13 mouse cellular contexts compared by ENCODE assay signal in genomic region chr10:122910798-122911225, GRCm38 (mm10).
DNase-seq lines count a peak whose midpoint lies in the region; ATAC-seq lines count a peak whose summit lies in the region.
"Had no signal": no experiment of that assay in that cellular context is flagged by ENCODE, and none has a peak within 500 bp of the region (broad histone marks: within the 10 kb centered on the region; RNA-seq: fewer than 3 reads in every experiment).

No protein-coding gene starts in this region.

- ATAC-seq in hindbrain, embryonic 14.5 days (ENCODE audit: low FRiP score) = no peak
- ATAC-seq in embryonic facial prominence, embryonic 11.5 days (replicated peaks; ENCODE audit: insufficient number of reproducible peaks, low FRiP score, low TSS enrichment, low read depth) = no peak
- ATAC-seq in kidney, embryonic 16.5 days (ENCODE audit: low FRiP score, low TSS enrichment) = peak; percentile 74
- no peak for ATAC-seq in neural tube, embryonic 15.5 days (ENCODE audit: low FRiP score)
- ATAC-seq in midbrain, embryonic 14.5 days (ENCODE audit: low FRiP score, low TSS enrichment) = no peak
- ATAC-seq in heart, embryonic 11.5 days (replicated peaks; ENCODE audit: insufficient number of reproducible peaks, low FRiP score, low TSS enrichment) = no peak

- H3K36me3 ChIP-seq in hindbrain, embryonic 10.5 days = no peaks in the 10 kb centered on the region
- 0 out of 2 replicates have a peak, but pooled peaks cover 4% of the 10 kb centered on the region for H3K36me3 ChIP-seq in hindbrain, embryonic 14.5 days (replicated peaks; ENCODE audit: control insufficient read depth, insufficient read depth)
- no peaks in the 10 kb centered on the region for H3K36me3 ChIP-seq in embryonic facial prominence, embryonic 11.5 days (replicated peaks; ENCODE audit: control insufficient read depth, insufficient read depth, low read depth, low read length)
- peaks cover 8% of the 10 kb centered on the region; the same call in 1 of the 2 replicates for H3K36me3 ChIP-seq in kidney, embryonic 16.5 days (ENCODE audit: insufficient read depth, low read length)
- H3K36me3 ChIP-seq in neural tube, embryonic 15.5 days = 0 out of 2 replicates have a peak, but pooled peaks cover 6% of the 10 kb centered on the region
- H3K36me3 ChIP-seq in midbrain, embryonic 14.5 days (ENCODE audit: control insufficient read depth, insufficient read depth, low read length) = no peaks in the 10 kb centered on the region
- no peaks in the 10 kb centered on the region for H3K36me3 ChIP-seq in heart, embryonic 11.5 days (ENCODE audit: control insufficient read depth, insufficient read depth, low read length)
- H3K36me3 ChIP-seq: liver, embryonic 13.5 days had no signal

- WGBS in hindbrain, embryonic 10.5 days = 53% methylated on average over 8 of the region's 8 CpGs
- 57% methylated on average over 8 of the region's 8 CpGs for WGBS in hindbrain, embryonic 14.5 days
- 33% methylated on average over 8 of the region's 8 CpGs for WGBS in embryonic facial prominence, embryonic 11.5 days
- WGBS in kidney, embryonic 16.5 days = 12% methylated on average over 8 of the region's 8 CpGs
- 18% methylated on average over 8 of the region's 8 CpGs for WGBS in neural tube, embryonic 15.5 days
- 66% methylated on average over 8 of the region's 8 CpGs for WGBS in midbrain, embryonic 14.5 days
- WGBS in heart, embryonic 11.5 days (ENCODE audit: insufficient replicate concordance) = 75% methylated on average over 8 of the region's 8 CpGs

- no peak overlapping the region for H3K9ac ChIP-seq in hindbrain, embryonic 14.5 days
- H3K9ac ChIP-seq in embryonic facial prominence, embryonic 11.5 days (replicated peaks; ENCODE audit: low read length) = peak overlapping the region; percentile 2; the same call in 1 of the 2 replicates
- H3K9ac ChIP-seq in kidney, embryonic 16.5 days (replicated peaks; ENCODE audit: low read length) = no peak overlapping the region; the same call in 1 of the 2 replicates
- no peak overlapping the region for H3K9ac ChIP-seq in neural tube, embryonic 15.5 days (replicated peaks)
- H3K9ac ChIP-seq in midbrain, embryonic 14.5 days (replicated peaks; ENCODE audit: low read length) = no peak overlapping the region
- H3K9ac ChIP-seq in heart, embryonic 11.5 days (ENCODE audit: low read depth, low read length) = no peak overlapping the region
- H3K9ac ChIP-seq: liver, embryonic 13.5 days had no signal

- H3K27me3 ChIP-seq in hindbrain, embryonic 10.5 days (ENCODE audit: insufficient read depth, poor library complexity, severe bottlenecking) = no peaks in the 10 kb centered on the region
- H3K27me3 ChIP-seq in hindbrain, embryonic 14.5 days (ENCODE audit: control insufficient read depth, insufficient read depth, low read length) = no peaks in the 10 kb centered on the region
- no peaks in the 10 kb centered on the region for H3K27me3 ChIP-seq in embryonic facial prominence, embryonic 11.5 days (ENCODE audit: control insufficient read depth, insufficient read depth, low read length)
- no peaks in the 10 kb centered on the region for H3K27me3 ChIP-seq in kidney, embryonic 16.5 days (ENCODE audit: insufficient read depth, low read length)
- H3K27me3 ChIP-seq in neural tube, embryonic 15.5 days (replicated peaks) = no peaks in the 10 kb centered on the region
- H3K27me3 ChIP-seq in midbrain, embryonic 14.5 days (ENCODE audit: control insufficient read depth, insufficient read depth, low read length) = no peaks in the 10 kb centered on the region
- no peaks in the 10 kb centered on the region for H3K27me3 ChIP-seq in heart, embryonic 11.5 days (ENCODE audit: control insufficient read depth, insufficient read depth, low read length)
- H3K27me3 ChIP-seq: liver, embryonic 13.5 days had no signal

- peak overlapping the region; percentile 66 for H3K27ac ChIP-seq in hindbrain, embryonic 10.5 days
- no peak overlapping the region for H3K27ac ChIP-seq in hindbrain, embryonic 14.5 days
- H3K27ac ChIP-seq in embryonic facial prominence, embryonic 11.5 days (replicated peaks; ENCODE audit: low read depth, low read length) = peak overlapping the region; percentile 99
- peak overlapping the region; percentile 77 for H3K27ac ChIP-seq in kidney, embryonic 16.5 days (ENCODE audit: low read length)
- H3K27ac ChIP-seq in neural tube, embryonic 15.5 days (replicated peaks) = peak overlapping the region; percentile 84; the same call in 1 of the 2 replicates
- no peak overlapping the region for H3K27ac ChIP-seq in midbrain, embryonic 14.5 days (replicated peaks; ENCODE audit: low read depth, low read length)
- H3K27ac ChIP-seq in heart, embryonic 11.5 days (ENCODE audit: low read depth, low read length) = no peak overlapping the region
- H3K27ac ChIP-seq: liver, embryonic 13.5 days had no signal

- H3K9me3 ChIP-seq in hindbrain, embryonic 10.5 days = no peaks in the 10 kb centered on the region
- no peaks in the 10 kb centered on the region for H3K9me3 ChIP-seq in hindbrain, embryonic 14.5 days (ENCODE audit: control insufficient read depth, low read length)
- H3K9me3 ChIP-seq in embryonic facial prominence, embryonic 11.5 days (replicated peaks; ENCODE audit: control insufficient read depth, low read length) = no peaks in the 10 kb centered on the region
- H3K9me3 ChIP-seq in kidney, embryonic 16.5 days (ENCODE audit: low read length) = no peaks in the 10 kb centered on the region
- no peaks in the 10 kb centered on the region for H3K9me3 ChIP-seq in neural tube, embryonic 15.5 days (replicated peaks)
- no peaks in the 10 kb centered on the region for H3K9me3 ChIP-seq in midbrain, embryonic 14.5 days (ENCODE audit: control insufficient read depth, low read length)
- no peaks in the 10 kb centered on the region for H3K9me3 ChIP-seq in heart, embryonic 11.5 days (replicated peaks; ENCODE audit: control insufficient read depth, low read length)
- H3K9me3 ChIP-seq: liver, embryonic 13.5 days had no signal

- H3K4me2 ChIP-seq in hindbrain, embryonic 14.5 days (replicated peaks) = no peak overlapping the region
- no peak overlapping the region for H3K4me2 ChIP-seq in embryonic facial prominence, embryonic 11.5 days (ENCODE audit: low read depth, low read length)
- H3K4me2 ChIP-seq in kidney, embryonic 16.5 days (replicated peaks; ENCODE audit: low read depth, low read length) = no peak overlapping the region
- H3K4me2 ChIP-seq in neural tube, embryonic 15.5 days = no peak overlapping the region
- H3K4me2 ChIP-seq in midbrain, embryonic 14.5 days (ENCODE audit: low read length) = no peak overlapping the region
- no peak overlapping the region for H3K4me2 ChIP-seq in heart, embryonic 11.5 days
- H3K4me2 ChIP-seq: liver, embryonic 13.5 days had no signal

- peaks cover 42% of the 10 kb centered on the region for H3K4me1 ChIP-seq in hindbrain, embryonic 10.5 days (replicated peaks)
- H3K4me1 ChIP-seq in hindbrain, embryonic 14.5 days (replicated peaks; ENCODE audit: control insufficient read depth, insufficient read depth, low read length) = peaks cover 19% of the 10 kb centered on the region
- no peaks in the 10 kb centered on the region; the same call in 1 of the 2 replicates for H3K4me1 ChIP-seq in embryonic facial prominence, embryonic 11.5 days (ENCODE audit: control insufficient read depth, insufficient read depth, low read length)
- H3K4me1 ChIP-seq in kidney, embryonic 16.5 days (ENCODE audit: insufficient read depth, low read length) = peaks cover 53% of the 10 kb centered on the region
- peaks cover 31% of the 10 kb centered on the region for H3K4me1 ChIP-seq in neural tube, embryonic 15.5 days
- H3K4me1 ChIP-seq in midbrain, embryonic 14.5 days (ENCODE audit: control insufficient read depth, insufficient read depth, low read length) = peaks cover 19% of the 10 kb centered on the region
- H3K4me1 ChIP-seq in heart, embryonic 11.5 days (ENCODE audit: control insufficient read depth, insufficient read depth, low read length) = peaks cover 6% of the 10 kb centered on the region

- H3K4me3 ChIP-seq in hindbrain, embryonic 10.5 days = no peak overlapping the region
- no peak overlapping the region for H3K4me3 ChIP-seq in hindbrain, embryonic 14.5 days (replicated peaks; ENCODE audit: low read length)
- H3K4me3 ChIP-seq in embryonic facial prominence, embryonic 11.5 days (ENCODE audit: low read depth, low read length) = no peak overlapping the region
- no peak overlapping the region for H3K4me3 ChIP-seq in kidney, embryonic 16.5 days (ENCODE audit: low read length)
- no peak overlapping the region for H3K4me3 ChIP-seq in neural tube, embryonic 15.5 days (replicated peaks)
- no peak overlapping the region for H3K4me3 ChIP-seq in midbrain, embryonic 14.5 days (replicated peaks; ENCODE audit: low read depth, low read length)
- H3K4me3 ChIP-seq in heart, embryonic 11.5 days (ENCODE audit: low read depth, low read length) = no peak overlapping the region
- H3K4me3 ChIP-seq: liver, embryonic 13.5 days; myocyte had no signal

- DNase-seq in hindbrain, embryonic 10.5 days (ENCODE audit: low spot score) = peak; percentile 37
- DNase-seq in hindbrain, embryonic 14.5 days (ENCODE audit: low spot score) = no peak
- peak; percentile 62 for DNase-seq in embryonic facial prominence, embryonic 11.5 days (ENCODE audit: low spot score)
- DNase-seq in midbrain, embryonic 14.5 days = no peak
- no peak for DNase-seq in left cerebral cortex, adult 9 months (ENCODE audit: low spot score in 2 of 2)
- DNase-seq: adrenal gland, adult 8-10 months; heart, postnatal 14 days; liver, embryonic 13.5 days; spleen, adult 18-20 months had no signal

Comparison
In these comparisons a context has a peak if more than half of its experiments do, and no peak if none do; other contexts are left out.
1. DNase-seq: peak in hindbrain, embryonic 10.5 days (single experiment) and embryonic facial prominence, embryonic 11.5 days (single experiment); none in hindbrain, embryonic 14.5 days (single experiment), midbrain, embryonic 14.5 days (single experiment) and left cerebral cortex, adult 9 months (0 of 2).
2. H3K27ac ChIP-seq: peak in hindbrain, embryonic 10.5 days (single experiment), embryonic facial prominence, embryonic 11.5 days (single experiment), kidney, embryonic 16.5 days (single experiment) and neural tube, embryonic 15.5 days (single experiment); none in hindbrain, embryonic 14.5 days (single experiment), midbrain, embryonic 14.5 days (single experiment) and heart, embryonic 11.5 days (single experiment).